Mouse (Mus musculus): Measurements from ENCODE around the gene Ccdc77.
"Not testable (repeated sequence)": the region's sequence is repeated elsewhere in the genome, so short reads cannot be mapped to it uniquely, and the experiment has no call there.

DNA sequence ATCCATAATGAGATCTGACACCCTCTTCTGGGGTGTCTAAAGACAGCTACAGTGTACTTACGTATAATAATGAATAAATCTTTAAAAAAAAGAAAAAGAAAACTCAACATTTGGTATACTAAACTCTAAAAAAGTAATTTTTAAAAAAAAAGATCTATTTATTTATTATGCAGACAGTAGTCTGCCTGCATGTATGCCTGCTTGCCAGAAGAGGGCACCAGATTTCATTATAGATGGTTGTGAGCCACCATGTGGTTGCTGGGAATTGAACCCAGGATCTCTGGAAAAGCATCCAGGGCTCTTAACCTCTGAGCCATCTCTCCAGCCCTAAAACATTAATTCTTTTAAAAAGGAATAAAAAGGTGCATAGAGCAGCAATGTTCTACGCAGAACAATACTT lies 67.6 kb downstream of the Ccdc77 start:
- not testable (repeated sequence) for TF ChIP-seq ZC3H11A (IDR thresholded peaks at IDR 0.05; ENCODE audit: low read depth, low read length); POLR2A (IDR thresholded peaks at IDR 0.05; ENCODE audit: control insufficient read depth in 1 of 2, insufficient read depth in 1 of 2, low read depth in 1 of 2, low read length in 2 of 2, poor library complexity in 1 of 2); ZMIZ1 (IDR thresholded peaks at IDR 0.05; ENCODE audit: low read depth, low read length); POLR2AphosphoS2 (IDR thresholded peaks at IDR 0.05; ENCODE audit: low read length); CHD2 (IDR thresholded peaks at IDR 0.05; ENCODE audit: low read length); UBTF (IDR thresholded peaks at IDR 0.05; ENCODE audit: borderline replicate concordance, insufficient read depth, low read depth, low read length); TBP (IDR thresholded peaks at IDR 0.05; ENCODE audit: low read depth, low read length); EP300 (IDR thresholded peaks at IDR 0.05; ENCODE audit: low read depth in 1 of 2, low read length in 2 of 2); MYC (IDR thresholded peaks at IDR 0.05; ENCODE audit: low read depth, low read length)
- peak; percentile 19; the same call in 1 of the 2 replicates for TF ChIP-seq RAD21 (IDR thresholded peaks at IDR 0.05; ENCODE audit: low read depth, low read length)
- peak; percentile 11 to 51 (median 43); a peak in 5 of 6 replicates for TF ChIP-seq CTCF (IDR thresholded peaks at IDR 0.05 in 2 of 3, conservative IDR thresholded peaks at IDR 0.05 in 1 of 3; ENCODE audit: control insufficient read depth in 1 of 3, insufficient read depth in 1 of 3, low read depth in 2 of 3, low read length in 3 of 3, poor library complexity in 1 of 3, severe bottlenecking in 1 of 3)
